Mouse (Mus musculus): ENCODE data around the gene Lemd1. TPM values are rescaled to one million over a fixed set of nuclear protein-coding genes. Genes with fewer than 3 reads are reported as not detected.

Gene Lemd1
- total RNA-seq, 2 experiments from 2014 or later: not detected

- DNase-seq: no peak
Measured at GRCm38 (mm10) chr1:132200562-132201510, 9.6 kb downstream of the Lemd1 start.

- no peak for DNase-seq
Measured at GRCm38 (mm10) chr1:132201511-132201860, 10.3 kb downstream of the Lemd1 start.

- DNase-seq: no peak
Measured at GRCm38 (mm10) chr1:132201936-132202335, 10.7 kb downstream of the Lemd1 start.

- no peak for DNase-seq
Measured at GRCm38 (mm10) chr1:132202771-132203170, 11.5 kb downstream of the Lemd1 start.

- DNase-seq: no peak
Measured at GRCm38 (mm10) chr1:132205958-132206357, 14.7 kb downstream of the Lemd1 start.

- DNase-seq: no peak
Measured at GRCm38 (mm10) chr1:132206828-132207227, 15.6 kb downstream of the Lemd1 start.

- DNase-seq: no peak
Measured at GRCm38 (mm10) chr1:132208154-132208553, 16.9 kb downstream of the Lemd1 start.

- DNase-seq: no peak
Measured at GRCm38 (mm10) chr1:132209400-132209799, 18.2 kb downstream of the Lemd1 start.

GRCm38 (mm10) chr1:132210922-132211321 is 19.7 kb downstream of the Lemd1 start:
- DNase-seq: peak in 1 of 2 experiments; percentile 30

- DNase-seq: no peak
Measured at GRCm38 (mm10) chr1:132211672-132212071, 20.4 kb downstream of the Lemd1 start.

GRCm38 (mm10) chr1:132212218-132212617 is 21.0 kb downstream of the Lemd1 start:
- DNase-seq: peak; percentile 36 to 75

- DNase-seq: peak in 1 of 2 experiments; percentile 21
Measured at GRCm38 (mm10) chr1:132213076-132213475, 21.8 kb downstream of the Lemd1 start.

- DNase-seq: no peak
Measured at GRCm38 (mm10) chr1:132216276-132216675, 25.0 kb downstream of the Lemd1 start.

GRCm38 (mm10) chr1:132221627-132222026 is 30.4 kb downstream of the Lemd1 start:
- no peak for DNase-seq

GRCm38 (mm10) chr1:132222166-132222565 is 30.9 kb downstream of the Lemd1 start:
- no peak for DNase-seq

- DNase-seq: no peak
Measured at GRCm38 (mm10) chr1:132226297-132227080, 35.3 kb downstream of the Lemd1 start.

- DNase-seq: no peak
Measured at GRCm38 (mm10) chr1:132229667-132230066, 38.4 kb downstream of the Lemd1 start, which contains the start of gene Gm10188. TSS of gene Gm10188 (minus strand) at chr1:132229767.

- no peak for DNase-seq
Measured at GRCm38 (mm10) chr1:132231470-132232274, 40.4 kb downstream of the Lemd1 start.

GRCm38 (mm10) chr1:132233566-132233965 is 42.3 kb downstream of the Lemd1 start:
- no peak for DNase-seq

- DNase-seq: no peak
Measured at GRCm38 (mm10) chr1:132234757-132235273, 43.6 kb downstream of the Lemd1 start.

- peak; percentile 54 to 82 for DNase-seq
Measured at GRCm38 (mm10) chr1:132237585-132238159, 46.4 kb downstream of the Lemd1 start.
